Mouse (Mus musculus): Measurements from ENCODE around the gene Asgr2.

DNA sequence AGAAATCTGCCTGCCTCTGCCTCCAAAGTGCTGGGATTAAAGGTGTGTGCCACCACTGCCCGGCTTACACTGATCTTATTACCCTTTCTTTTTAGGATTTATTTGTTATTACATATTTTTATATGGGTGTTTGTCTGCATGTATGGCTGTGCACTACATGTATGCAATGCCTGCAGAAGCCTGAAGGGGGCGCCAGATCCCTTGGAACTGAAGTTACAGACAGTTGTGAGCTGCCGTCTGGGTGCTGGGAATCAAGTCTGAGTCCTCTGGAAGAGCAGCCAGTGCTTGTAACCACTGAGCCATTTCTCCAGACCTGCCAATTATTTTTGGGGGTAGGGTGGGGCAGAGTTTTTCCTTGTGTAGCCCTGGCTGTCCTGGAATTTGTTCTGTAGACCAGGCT is 29.4 kb upstream of the Asgr2 start:
- no peak for TF ChIP-seq POLR2A (IDR thresholded peaks at IDR 0.05; ENCODE audit: borderline replicate concordance, low read depth, low read length)
- TF ChIP-seq CTCF (IDR thresholded peaks at IDR 0.05; ENCODE audit: low read depth, low read length), result no peak
